Mouse (Mus musculus): ENCODE results near the gene Ncapg. TPM values are rescaled to one million over a fixed set of nuclear protein-coding genes. Genes with fewer than 3 reads are reported as not detected.

The Ncapg gene
- total and polyA plus RNA-seq, 2 experiments from 2014 or later: 2.4 to 3.2 TPM

DNA sequence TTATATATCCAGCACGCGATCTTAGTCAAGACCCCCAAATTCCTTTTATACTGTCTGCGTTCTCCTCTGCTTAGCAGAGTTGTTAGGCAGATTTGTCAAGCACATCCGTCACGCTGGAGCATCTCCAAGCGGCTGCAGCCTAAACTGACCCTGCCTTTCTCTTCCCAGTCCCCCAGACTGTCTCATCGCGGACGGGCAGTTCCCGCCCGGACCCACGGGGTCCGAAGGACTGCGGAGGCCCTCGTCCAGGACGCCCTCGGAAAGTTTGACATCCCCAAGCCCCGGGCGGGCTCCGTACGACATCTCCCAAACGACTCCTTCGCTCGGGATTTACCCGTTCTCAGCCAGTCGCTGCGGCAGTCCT is 503 bp upstream of the Ncapg start:
- Histone ChIP-seq H3K27me3 (ENCODE audit: insufficient read depth, low read length) (no peaks in the 10 kb centered on the region), H3K9me3 (ENCODE audit: low read length) (no peaks in the 10 kb centered on the region), H3K4me2 (ENCODE audit: low read depth, low read length, poor library complexity, severe bottlenecking) (peak overlapping the region; percentile 100), H3K9ac (replicated peaks; ENCODE audit: low read length, poor library complexity, severe bottlenecking) (peak overlapping the region; percentile 74), H3K27ac (ENCODE audit: low read depth, low read length) (0 out of 2 replicates have a peak overlapping the region, but pooled peaks have one; percentile 62), H3K4me3 (ENCODE audit: low read depth, low read length) (peak overlapping the region; percentile 83), H3K4me1 (ENCODE audit: insufficient read depth, low read length) (no peaks in the 10 kb centered on the region), H3K36me3 (ENCODE audit: insufficient read depth, low read length) (no peaks in the 10 kb centered on the region)
- WGBS: under 1% methylated on average over 27 of the region's 27 CpGs
- no peak for TF ChIP-seq CTCF (IDR thresholded peaks at IDR 0.05)
- peak; percentile 21 for DNase-seq (ENCODE audit: low spot score)
- peak; percentile 74 for ATAC-seq (ENCODE audit: low FRiP score)

DNA sequence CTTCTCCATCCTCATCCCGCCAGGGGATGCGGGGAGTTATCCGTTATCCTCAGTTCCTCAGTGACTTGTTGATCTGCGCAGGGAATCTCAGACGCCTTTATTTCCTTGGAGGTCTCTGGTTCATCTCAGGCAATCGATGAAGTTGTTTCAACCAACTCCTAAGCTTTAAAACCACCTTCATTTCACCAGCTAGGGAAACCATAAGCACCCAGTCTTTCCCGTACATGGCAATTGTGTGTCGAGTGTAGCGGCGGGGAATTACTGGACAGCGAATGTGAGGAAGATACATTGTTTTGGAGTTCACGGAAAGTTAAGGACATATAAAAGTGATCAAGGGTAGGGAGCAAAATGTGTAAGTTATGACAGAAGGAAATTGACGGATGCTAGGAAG is 556 bp downstream of the Ncapg start:
- H3K4me2 ChIP-seq (ENCODE audit: low read depth, low read length, poor library complexity, severe bottlenecking): peak overlapping the region; percentile 100
- no peaks in the 10 kb centered on the region for H3K4me1 ChIP-seq (ENCODE audit: insufficient read depth, low read length)
- H3K4me3 ChIP-seq (ENCODE audit: low read depth, low read length): peak overlapping the region; percentile 83
- peak overlapping the region; percentile 52 for H3K9ac ChIP-seq (replicated peaks; ENCODE audit: low read length, poor library complexity, severe bottlenecking)
- WGBS: 0% methylated on average over 13 of the region's 13 CpGs
- H3K9me3 ChIP-seq (ENCODE audit: low read length): no peaks in the 10 kb centered on the region
- H3K27me3 ChIP-seq (ENCODE audit: insufficient read depth, low read length): no peaks in the 10 kb centered on the region
- H3K27ac ChIP-seq (ENCODE audit: low read depth, low read length): no peak overlapping the region
- no peaks in the 10 kb centered on the region for H3K36me3 ChIP-seq (ENCODE audit: insufficient read depth, low read length)
- DNase-seq (ENCODE audit: low spot score): no peak
- TF ChIP-seq CTCF (IDR thresholded peaks at IDR 0.05): no peak
- no peak for ATAC-seq (ENCODE audit: low FRiP score)

GRCm38 (mm10) chr5:45670894-45671494 is 1.3 kb downstream of the Ncapg start:
- Histone ChIP-seq H3K36me3 (ENCODE audit: insufficient read depth, low read length) (no peaks in the 10 kb centered on the region), H3K27me3 (ENCODE audit: insufficient read depth, low read length) (no peaks in the 10 kb centered on the region), H3K4me3 (ENCODE audit: low read depth, low read length) (no peak overlapping the region), H3K27ac (ENCODE audit: low read depth, low read length) (no peak overlapping the region), H3K4me2 (ENCODE audit: low read depth, low read length, poor library complexity, severe bottlenecking) (no peak overlapping the region), H3K9ac (replicated peaks; ENCODE audit: low read length, poor library complexity, severe bottlenecking) (no peak overlapping the region), H3K9me3 (ENCODE audit: low read length) (no peaks in the 10 kb centered on the region), H3K4me1 (ENCODE audit: insufficient read depth, low read length) (no peaks in the 10 kb centered on the region)
- no peak for DNase-seq (ENCODE audit: low spot score)
- 52% methylated on average over 5 of the region's 5 CpGs for WGBS
- TF ChIP-seq CTCF (IDR thresholded peaks at IDR 0.05): no peak
- ATAC-seq (ENCODE audit: low FRiP score): no peak

DNA sequence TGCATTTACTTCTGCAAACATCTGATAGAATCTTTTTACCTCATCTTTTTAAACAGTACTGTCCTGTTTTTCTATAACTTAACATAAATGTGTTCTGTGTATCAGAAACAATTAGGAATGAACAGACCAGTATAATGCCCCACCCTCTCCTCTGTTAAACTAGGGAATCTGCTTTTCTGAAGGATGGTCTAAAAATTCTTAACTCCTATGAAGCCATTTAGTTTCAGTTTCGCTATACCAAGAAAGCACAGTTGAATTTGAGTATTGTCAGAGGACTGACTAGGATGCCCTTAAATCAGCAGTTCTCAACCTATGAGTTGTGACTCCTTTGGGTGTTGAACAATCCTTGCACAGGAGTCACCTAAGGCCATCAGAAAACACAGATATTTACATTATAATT is 5.3 kb downstream of the Ncapg start:
- 96% methylated on average over 1 of the region's 1 CpGs for WGBS
- H3K27ac ChIP-seq (ENCODE audit: low read depth, low read length): no peak overlapping the region
- no peaks in the 10 kb centered on the region for H3K4me1 ChIP-seq (ENCODE audit: insufficient read depth, low read length)
- H3K9me3 ChIP-seq (ENCODE audit: low read length): no peaks in the 10 kb centered on the region
- H3K4me3 ChIP-seq (ENCODE audit: low read depth, low read length): no peak overlapping the region
- no peaks in the 10 kb centered on the region for H3K27me3 ChIP-seq (ENCODE audit: insufficient read depth, low read length)
- no peak for TF ChIP-seq CTCF (IDR thresholded peaks at IDR 0.05)
- no peaks in the 10 kb centered on the region for H3K36me3 ChIP-seq (ENCODE audit: insufficient read depth, low read length)
- no peak overlapping the region for H3K4me2 ChIP-seq (ENCODE audit: low read depth, low read length, poor library complexity, severe bottlenecking)
- ATAC-seq (ENCODE audit: low FRiP score) (no peak), DNase-seq (ENCODE audit: low spot score) (no peak)
- no peak overlapping the region for H3K9ac ChIP-seq (replicated peaks; ENCODE audit: low read length, poor library complexity, severe bottlenecking)

DNA sequence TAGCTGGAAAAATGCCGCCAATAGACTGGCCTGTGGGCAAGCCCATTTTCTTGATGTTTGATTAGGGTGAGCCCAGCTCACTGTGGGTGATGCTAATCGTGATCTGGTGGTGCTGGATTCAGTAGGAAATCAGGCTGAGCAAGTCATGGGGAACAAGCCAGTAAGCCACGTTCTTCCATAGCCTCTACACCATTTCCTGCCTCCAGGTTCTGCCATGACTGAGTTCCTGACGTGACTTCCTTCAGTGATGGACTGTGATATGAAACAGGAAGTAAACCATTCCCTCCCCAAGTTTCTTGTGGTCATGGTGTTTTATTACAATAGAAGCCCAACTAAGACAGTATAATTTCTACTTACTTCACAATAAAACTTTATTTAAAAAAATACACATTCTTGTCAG is 7.9 kb downstream of the Ncapg start:
- no peaks in the 10 kb centered on the region for H3K4me1 ChIP-seq (ENCODE audit: insufficient read depth, low read length)
- H3K36me3 ChIP-seq (ENCODE audit: insufficient read depth, low read length): no peaks in the 10 kb centered on the region
- H3K4me2 ChIP-seq (ENCODE audit: low read depth, low read length, poor library complexity, severe bottlenecking): no peak overlapping the region
- no peaks in the 10 kb centered on the region for H3K27me3 ChIP-seq (ENCODE audit: insufficient read depth, low read length)
- H3K27ac ChIP-seq (ENCODE audit: low read depth, low read length): no peak overlapping the region
- DNase-seq (ENCODE audit: low spot score): no peak
- no peak overlapping the region for H3K4me3 ChIP-seq (ENCODE audit: low read depth, low read length)
- H3K9ac ChIP-seq (replicated peaks; ENCODE audit: low read length, poor library complexity, severe bottlenecking): no peak overlapping the region
- no peak for ATAC-seq (ENCODE audit: low FRiP score)
- TF ChIP-seq CTCF (IDR thresholded peaks at IDR 0.05): no peak
- WGBS: 86% methylated on average over 4 of the region's 4 CpGs
- no peaks in the 10 kb centered on the region for H3K9me3 ChIP-seq (ENCODE audit: low read length)

- ATAC-seq (ENCODE audit: low FRiP score): no peak
- Histone ChIP-seq H3K9me3 (ENCODE audit: low read length) (no peaks in the 10 kb centered on the region), H3K4me3 (ENCODE audit: low read depth, low read length) (no peak overlapping the region), H3K4me1 (ENCODE audit: insufficient read depth, low read length) (no peaks in the 10 kb centered on the region), H3K27me3 (ENCODE audit: insufficient read depth, low read length) (no peaks in the 10 kb centered on the region), H3K9ac (replicated peaks; ENCODE audit: low read length, poor library complexity, severe bottlenecking) (no peak overlapping the region), H3K4me2 (ENCODE audit: low read depth, low read length, poor library complexity, severe bottlenecking) (no peak overlapping the region), H3K27ac (ENCODE audit: low read depth, low read length) (no peak overlapping the region), H3K36me3 (ENCODE audit: insufficient read depth, low read length) (no peaks in the 10 kb centered on the region)
- no peak for DNase-seq (ENCODE audit: low spot score)
- TF ChIP-seq CTCF (IDR thresholded peaks at IDR 0.05): no peak
Measured at GRCm38 (mm10) chr5:45679955-45680354, 10.2 kb downstream of the Ncapg start.
